Mouse (Mus musculus) myocyte (in vitro differentiated cells): ENCODE measurements around the gene Egln3.

Experiments
- POLR2A ChIP-seq: IDR thresholded peaks from one replicate; pipeline ENCODE4 v1.6.1; 2011; ENCODE audit warnings: low read depth, mild to moderate bottlenecking, control low read depth, moderate library complexity; ENCODE audit not compliant: insufficient read length
- POLR2AphosphoS2 ChIP-seq: IDR thresholded peaks from one replicate; pipeline ENCODE4 v1.6.1; 2011; ENCODE audit warnings: low read depth, control low read depth; ENCODE audit not compliant: insufficient read length
- TCF3 ChIP-seq: IDR thresholded peaks from one replicate; pipeline ENCODE4 v1.6.1; 2011; ENCODE audit warnings: low read depth, control low read depth; ENCODE audit not compliant: insufficient read length

- no peak for TF ChIP-seq POLR2A
- no peak for TF ChIP-seq POLR2AphosphoS2
- no peak for TF ChIP-seq TCF3
Measured at GRCm38 (mm10) chr12:54233794-54234193, 30.1 kb upstream of the Egln3 start.
